Mouse (Mus musculus) hindbrain, embryonic 16.5 days (tissue): ENCODE data around the gene Ang5. TPM values are rescaled to one million over a fixed set of nuclear protein-coding genes. Genes with fewer than 3 reads are reported as not detected.
"Not testable (repeated sequence)": the region's sequence is repeated elsewhere in the genome, so short reads cannot be mapped to it uniquely, and the experiment has no call there.

Experiments
- ATAC-seq: fragments of 200-750 bp; cut with Nextera tagmentation; 2 replicates; pipeline ENCODE4 v1.8.0; 2017; ENCODE audit warnings: moderate TSS enrichment, moderate library complexity
- H3K27ac ChIP-seq: fragments of 300-500 bp; sonication (generic); 2 replicates; pipeline ENCODE4 v1.5.1; 2014; ENCODE audit warnings: low read depth, mild to moderate bottlenecking, control low read depth, low read length, moderate library complexity
- H3K27me3 ChIP-seq: fragments of 300-500 bp; sonication (generic); replicated peaks from 2 replicates; pipeline ENCODE4 v1.6.1; 2014; ENCODE audit warnings: low read length; ENCODE audit not compliant: control insufficient read depth, insufficient read depth
- H3K36me3 ChIP-seq: fragments of 300-500 bp; sonication (generic); 2 replicates; pipeline ENCODE4 v1.6.1; 2014; ENCODE audit warnings: mild to moderate bottlenecking, low read length, moderate library complexity, mixed read lengths; ENCODE audit not compliant: control insufficient read depth, insufficient read depth
- H3K4me1 ChIP-seq: fragments of 300-500 bp; sonication (generic); 2 replicates; pipeline ENCODE4 v1.6.1; 2014; ENCODE audit warnings: low read depth, low read length; ENCODE audit not compliant: control insufficient read depth, insufficient read depth
- H3K4me2 ChIP-seq: fragments of 300-500 bp; sonication (generic); 2 replicates; pipeline ENCODE4 v1.6.1; 2014; ENCODE audit warnings: mild to moderate bottlenecking, low read length, control low read depth, moderate library complexity
- H3K4me3 ChIP-seq: fragments of 300-500 bp; sonication (generic); 2 replicates; pipeline ENCODE4 v1.5.1; 2014; ENCODE audit warnings: mild to moderate bottlenecking, low read length, control low read depth, moderate library complexity
- H3K9ac ChIP-seq: fragments of 300-500 bp; sonication (generic); 2 replicates; pipeline ENCODE4 v1.6.1; 2014; ENCODE audit warnings: low read depth, mild to moderate bottlenecking, control low read depth, low read length, moderate library complexity
- H3K9me3 ChIP-seq: fragments of 300-500 bp; sonication (generic); 2 replicates; pipeline ENCODE4 v1.6.1; 2014; ENCODE audit warnings: mild to moderate bottlenecking, low read length, moderate library complexity; ENCODE audit not compliant: control insufficient read depth
- WGBS: fragments of 180-500 bp; shearing (Covaris S2); extraction: QIAGEN DNeasy Blood & Tissue Kit; methylation state at CpG from one replicate; pipeline ENCODE4 v1.1.7; 2014; 5-methylcytosine and 5-hydroxymethylcytosine counted together
- polyA plus RNA-seq: library from polyadenylated mRNA; unstranded; fragments of >200 nt; fragmentation: Nextera tagmentation; extraction: Ambion mirVana; gene quantifications from 2 replicates; pipeline ENCODE4 v1.2.1, GENCODE M21; 2015

Ang5 gene
- polyA plus RNA-seq, 1 experiment from 2014 or later = not detected

DNA sequence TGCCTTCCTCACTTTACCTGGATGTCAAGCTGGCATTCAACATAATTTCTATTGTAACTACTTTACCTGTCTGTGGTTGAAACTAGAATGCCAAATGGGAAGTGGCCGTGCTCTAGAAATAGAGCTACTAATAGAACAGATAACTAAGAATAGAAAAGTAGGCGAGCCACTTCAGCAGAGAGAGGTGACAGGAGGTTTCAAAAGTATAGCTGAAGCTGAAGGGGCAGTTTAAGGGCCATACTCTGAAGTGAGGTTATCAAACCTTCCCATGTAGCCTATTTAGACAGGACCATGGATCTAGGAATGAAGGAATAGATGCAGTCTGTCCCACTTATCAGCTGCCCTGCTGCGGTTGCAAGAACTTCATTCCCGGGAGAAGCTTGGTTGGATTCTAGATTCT lies 26.6 kb downstream of the Ang5 start:
- no peaks in the 10 kb centered on the region for H3K9me3 ChIP-seq
- no peak for ATAC-seq
- 83% methylated on average over 4 of the region's 4 CpGs for WGBS
- H3K27ac ChIP-seq = no peak overlapping the region
- H3K4me3 ChIP-seq = no peak overlapping the region
- H3K4me2 ChIP-seq = no peak overlapping the region
- H3K4me1 ChIP-seq = no peaks in the 10 kb centered on the region
- H3K36me3 ChIP-seq = no peaks in the 10 kb centered on the region
- no peak overlapping the region for H3K9ac ChIP-seq
- H3K27me3 ChIP-seq = no peaks in the 10 kb centered on the region

DNA sequence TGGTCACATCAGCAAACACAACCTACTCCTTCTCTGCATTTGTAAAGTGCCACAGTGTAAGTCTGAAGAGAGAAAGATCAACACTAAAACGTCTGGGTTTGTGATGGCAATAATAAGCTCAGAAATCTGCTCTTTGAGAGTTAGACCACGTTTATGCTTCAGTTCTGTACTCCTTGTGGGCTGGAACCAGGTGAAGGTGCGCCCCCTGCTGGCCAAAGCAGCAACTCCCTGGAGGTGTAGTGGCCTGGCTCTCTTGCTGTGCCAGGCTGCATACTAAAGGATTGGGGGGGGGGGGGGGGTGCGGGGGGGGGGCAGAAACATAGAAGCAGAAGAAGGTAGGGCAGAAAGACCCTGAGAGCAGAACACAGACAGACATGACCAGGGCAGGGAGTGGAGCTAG lies 27.0 kb downstream of the Ang5 start:
- Histone ChIP-seq H3K4me2 (no peak overlapping the region), H3K4me3 (no peak overlapping the region), H3K9me3 (no peaks in the 10 kb centered on the region), H3K27ac (no peak overlapping the region), H3K36me3 (no peaks in the 10 kb centered on the region), H3K9ac (no peak overlapping the region), H3K27me3 (no peaks in the 10 kb centered on the region), H3K4me1 (no peaks in the 10 kb centered on the region)
- ATAC-seq = 0 out of 2 replicates have a peak, but pooled peaks have one; percentile 65
- WGBS = 0% methylated on average over 3 of the region's 4 CpGs

DNA sequence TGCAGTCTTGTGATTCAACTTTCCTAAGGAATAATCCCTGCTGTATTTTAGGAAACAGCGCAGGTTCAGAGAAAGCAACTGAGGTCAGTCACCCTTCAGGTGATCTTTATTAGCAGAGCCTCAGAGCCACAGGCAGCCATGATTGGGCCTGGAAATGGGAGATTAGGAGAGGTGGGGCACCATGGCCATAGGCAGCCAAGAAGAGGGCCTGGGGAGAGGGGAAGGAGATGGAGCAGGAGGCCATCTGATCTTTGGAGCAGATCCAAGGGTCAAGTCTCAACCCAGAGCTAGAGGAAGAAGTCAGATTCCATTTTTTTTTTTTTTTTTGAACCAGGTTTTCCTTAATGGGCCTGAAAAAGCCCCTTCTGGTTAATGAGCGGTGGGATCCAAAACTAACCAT lies 29.3 kb downstream of the Ang5 start:
- no peaks in the 10 kb centered on the region for H3K36me3 ChIP-seq
- 88% methylated on average over 2 of the region's 2 CpGs for WGBS
- H3K4me2 ChIP-seq = no peak overlapping the region
- H3K4me3 ChIP-seq = no peak overlapping the region
- H3K27me3 ChIP-seq = no peaks in the 10 kb centered on the region
- no peak overlapping the region for H3K9ac ChIP-seq
- H3K9me3 ChIP-seq = no peaks in the 10 kb centered on the region
- no peak overlapping the region for H3K27ac ChIP-seq
- ATAC-seq = no peak
- no peaks in the 10 kb centered on the region for H3K4me1 ChIP-seq

DNA sequence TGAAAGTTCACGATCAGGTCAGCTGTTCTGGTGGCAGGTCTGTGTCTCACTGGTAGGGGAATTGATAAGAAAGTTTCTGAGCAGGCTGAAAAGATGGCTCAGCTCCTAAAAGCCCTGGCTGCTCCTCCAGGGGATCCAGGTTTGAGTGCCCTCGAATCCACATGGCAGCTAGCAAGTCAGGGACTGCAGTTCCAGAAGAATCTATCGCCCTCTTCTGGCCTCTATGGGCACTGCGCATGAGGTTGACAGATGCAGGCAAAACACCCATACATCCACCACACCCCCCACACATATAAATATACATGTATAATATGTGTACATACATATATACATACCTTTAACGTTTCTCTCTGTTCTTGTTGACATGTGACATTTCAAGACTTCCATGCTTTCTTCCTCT lies 30.5 kb downstream of the Ang5 start:
- H3K9me3 ChIP-seq, H3K4me3 ChIP-seq, H3K27me3 ChIP-seq, H3K36me3 ChIP-seq, H3K9ac ChIP-seq, H3K4me1 ChIP-seq, H3K27ac ChIP-seq, H3K4me2 ChIP-seq: not testable (repeated sequence)
- peak; percentile 52; the same call in 1 of the 2 replicates for ATAC-seq
- 21% methylated on average over 5 of the region's 5 CpGs for WGBS

DNA sequence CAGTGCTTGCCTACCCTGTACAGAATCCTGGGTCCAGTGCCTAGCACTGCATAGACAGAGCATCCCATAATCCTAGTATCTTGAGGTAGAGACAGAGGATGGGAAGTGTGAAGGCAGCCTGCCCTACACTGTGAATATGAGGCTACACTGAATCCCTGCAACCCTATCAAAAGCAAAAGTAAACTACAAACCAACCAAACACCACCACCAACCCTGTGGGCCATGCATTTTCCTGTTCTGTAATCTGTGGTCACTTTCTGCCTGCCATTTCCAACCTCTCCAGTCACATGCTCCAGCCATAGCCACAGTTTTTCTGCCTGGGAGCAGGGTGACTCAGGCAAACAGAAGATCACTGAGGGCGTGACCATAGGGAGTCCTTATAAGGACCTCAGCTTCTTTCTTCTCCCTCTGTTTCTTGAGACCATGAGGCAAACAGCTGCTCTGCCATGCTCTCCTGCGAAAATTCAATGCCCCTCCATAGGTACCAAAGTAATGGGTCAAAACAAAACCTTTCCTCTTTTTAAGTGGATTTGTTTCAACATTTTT lies 41.7 kb downstream of the Ang5 start:
- not testable (repeated sequence) for H3K9me3 ChIP-seq, H3K4me3 ChIP-seq, H3K9ac ChIP-seq, ATAC-seq, H3K27ac ChIP-seq, H3K4me1 ChIP-seq, H3K4me2 ChIP-seq, H3K27me3 ChIP-seq, H3K36me3 ChIP-seq
- WGBS = 79% methylated on average over 2 of the region's 2 CpGs

DNA sequence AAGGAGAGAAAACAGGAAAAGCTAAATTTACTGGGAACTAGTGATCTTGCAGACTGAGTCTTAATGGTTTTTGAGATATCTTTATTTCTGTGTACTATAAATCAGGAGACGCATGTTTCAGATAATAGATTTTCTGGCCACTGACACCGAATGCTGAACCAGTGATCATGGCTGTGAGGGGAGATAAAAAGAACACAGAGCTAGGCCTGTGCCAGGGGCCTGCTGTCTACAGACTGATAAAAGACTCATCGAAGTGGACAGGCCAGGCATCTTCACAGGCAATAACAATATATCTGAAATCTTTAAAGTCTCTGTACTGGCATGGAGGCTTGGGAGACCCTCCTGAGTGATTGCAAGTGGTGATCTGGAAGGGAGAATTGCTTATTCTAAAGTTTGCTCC lies 44.7 kb downstream of the Ang5 start:
- ATAC-seq = no peak
- H3K27ac ChIP-seq = no peak overlapping the region
- no peaks in the 10 kb centered on the region for H3K4me1 ChIP-seq
- H3K36me3 ChIP-seq = no peaks in the 10 kb centered on the region
- no peak overlapping the region for H3K4me3 ChIP-seq
- 90% methylated on average over 3 of the region's 3 CpGs for WGBS
- no peaks in the 10 kb centered on the region for H3K27me3 ChIP-seq
- no peak overlapping the region for H3K4me2 ChIP-seq
- H3K9me3 ChIP-seq = no peaks in the 10 kb centered on the region
- no peak overlapping the region for H3K9ac ChIP-seq

DNA sequence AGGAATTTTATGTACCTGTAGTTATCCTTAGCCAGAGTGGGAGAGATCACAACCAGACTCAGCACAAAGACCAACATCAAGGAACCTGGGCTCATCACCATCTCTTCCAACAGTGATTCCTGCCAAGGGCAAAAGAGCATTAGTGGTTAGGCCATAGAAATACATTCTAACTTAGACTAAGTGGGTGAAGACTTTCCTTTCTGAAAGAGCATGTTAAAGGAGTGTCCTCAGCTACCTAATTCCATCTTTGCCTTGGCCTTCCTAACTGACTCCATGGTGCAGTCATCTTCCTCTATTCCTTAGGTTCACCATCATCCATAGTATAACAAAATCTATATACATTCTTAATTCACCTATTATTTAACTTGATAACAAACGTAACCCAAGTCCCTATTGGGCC lies 45.3 kb downstream of the Ang5 start, which contains the start of gene Ang6:
TSS of gene Ang6 (minus strand) at position 101 of the 400 bp plus-strand sequence.
- H3K27ac ChIP-seq = no peak within 1 kb of the TSS
- no peak within 1 kb of the TSS for H3K4me3 ChIP-seq
- no peaks in the 10 kb centered on the region for H3K4me1 ChIP-seq
- ATAC-seq = no peak
- H3K36me3 ChIP-seq = no peaks in the 10 kb centered on the region
- H3K9me3 ChIP-seq = no peaks in the 10 kb centered on the region
- WGBS = 84% methylated on average over 1 of the region's 1 CpGs
- H3K4me2 ChIP-seq = no peak within 1 kb of the TSS
- no peaks in the 10 kb centered on the region for H3K27me3 ChIP-seq
- H3K9ac ChIP-seq = no peak within 1 kb of the TSS

DNA sequence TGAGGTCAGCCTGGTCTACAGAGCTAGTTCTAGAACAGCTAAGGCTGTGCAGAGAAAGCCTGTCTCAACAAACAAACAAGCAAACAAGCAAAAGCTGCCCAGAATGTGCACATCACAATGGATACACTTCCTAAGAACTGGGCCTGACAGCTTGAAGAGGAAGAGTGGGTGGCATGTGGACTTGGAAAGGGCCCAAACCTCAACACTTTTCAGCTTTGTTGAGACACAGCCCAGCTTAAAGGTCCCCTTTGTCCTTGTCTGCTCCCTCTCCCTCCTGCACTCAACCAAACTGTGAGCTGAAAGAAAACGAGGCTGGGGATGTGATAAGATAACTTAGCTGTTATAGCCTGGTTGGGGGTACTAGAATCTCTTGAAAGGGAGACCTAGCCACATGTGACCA lies 51.2 kb downstream of the Ang5 start:
- not testable (repeated sequence) for ATAC-seq, H3K9me3 ChIP-seq, H3K4me2 ChIP-seq, H3K4me1 ChIP-seq, H3K4me3 ChIP-seq, H3K27ac ChIP-seq, H3K9ac ChIP-seq, H3K36me3 ChIP-seq, H3K27me3 ChIP-seq
- no CpG with 5 or more reads among the region's 1 CpGs for WGBS

DNA sequence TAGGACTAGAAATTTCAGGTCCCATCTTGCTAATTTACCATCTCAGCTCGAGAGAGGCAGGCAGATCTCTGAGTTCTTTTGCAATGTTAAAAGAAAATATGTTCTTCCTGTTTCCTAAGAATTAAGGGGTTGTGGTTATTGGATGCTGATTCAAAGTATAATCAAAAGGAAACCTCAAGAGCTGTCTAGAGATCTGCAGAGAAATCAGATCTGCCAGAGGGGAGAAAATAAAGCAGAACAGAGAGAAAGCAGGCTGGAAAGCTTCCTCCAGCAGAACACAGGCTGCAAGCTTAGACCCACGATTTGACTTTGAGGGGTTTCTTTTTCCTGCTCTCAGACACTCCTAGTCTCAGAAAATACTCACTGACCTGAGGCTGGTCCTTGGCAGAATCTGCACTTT lies 52.8 kb downstream of the Ang5 start:
- not testable (repeated sequence) for ATAC-seq, H3K27me3 ChIP-seq, H3K9ac ChIP-seq, H3K4me3 ChIP-seq, H3K9me3 ChIP-seq, H3K4me2 ChIP-seq, H3K27ac ChIP-seq, H3K36me3 ChIP-seq, H3K4me1 ChIP-seq
- WGBS = 39% methylated on average over 2 of the region's 2 CpGs
